Mouse (Mus musculus) spleen, embryonic (tissue): Measurements from ENCODE around the gene Akt1s1.

Experiments used
- CTCF ChIA-PET: fragments of 350-600 bp; sonication (Branson Sonifier 250); formaldehyde crosslinking; loops from one replicate; lab custom pipeline; 2022; lab: Charles Lee

Akt1s1 gene

GRCm38 (mm10) chr7:44867802-44868201 lies 19.0 kb downstream of the Akt1s1 start:
- CTCF ChIA-PET = interaction anchor here (1.6 kb wide), 1 partner anchor 29 kb away, joined by 3 read pairs; no protein-coding TSS in a partner anchor

DNA sequence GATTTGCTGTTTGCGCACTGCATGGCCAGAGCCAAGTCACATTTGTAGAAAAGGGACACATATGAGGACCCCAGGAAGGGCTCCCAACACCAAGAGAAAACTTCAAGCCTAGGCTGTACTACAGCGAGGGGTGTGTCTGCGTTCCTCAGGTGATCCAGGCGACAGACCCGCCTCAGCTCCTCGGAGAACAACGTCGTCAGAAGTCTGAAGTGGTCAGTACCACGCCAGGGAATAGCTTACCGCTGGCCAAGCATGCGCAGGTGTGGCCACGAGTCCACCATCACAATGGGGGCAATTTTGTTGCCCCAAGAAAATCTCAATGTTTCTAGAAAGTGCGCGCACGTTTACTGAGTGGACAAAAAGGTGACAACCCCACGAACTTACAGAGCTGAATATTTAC lies 19.7 kb downstream of the Akt1s1 start:
- CTCF ChIA-PET = interaction anchor here (1.6 kb wide), 1 partner anchor 30 kb away, joined by 3 read pairs; no protein-coding TSS in a partner anchor

GRCm38 (mm10) chr7:44868919-44869696 lies 20.3 kb downstream of the Akt1s1 start:
- CTCF ChIA-PET = interaction anchor here (0.8 to 1.6 kb wide), 2 partner anchors 23 to 30 kb away, joined by 3 read pairs; no protein-coding TSS in a partner anchor

DNA sequence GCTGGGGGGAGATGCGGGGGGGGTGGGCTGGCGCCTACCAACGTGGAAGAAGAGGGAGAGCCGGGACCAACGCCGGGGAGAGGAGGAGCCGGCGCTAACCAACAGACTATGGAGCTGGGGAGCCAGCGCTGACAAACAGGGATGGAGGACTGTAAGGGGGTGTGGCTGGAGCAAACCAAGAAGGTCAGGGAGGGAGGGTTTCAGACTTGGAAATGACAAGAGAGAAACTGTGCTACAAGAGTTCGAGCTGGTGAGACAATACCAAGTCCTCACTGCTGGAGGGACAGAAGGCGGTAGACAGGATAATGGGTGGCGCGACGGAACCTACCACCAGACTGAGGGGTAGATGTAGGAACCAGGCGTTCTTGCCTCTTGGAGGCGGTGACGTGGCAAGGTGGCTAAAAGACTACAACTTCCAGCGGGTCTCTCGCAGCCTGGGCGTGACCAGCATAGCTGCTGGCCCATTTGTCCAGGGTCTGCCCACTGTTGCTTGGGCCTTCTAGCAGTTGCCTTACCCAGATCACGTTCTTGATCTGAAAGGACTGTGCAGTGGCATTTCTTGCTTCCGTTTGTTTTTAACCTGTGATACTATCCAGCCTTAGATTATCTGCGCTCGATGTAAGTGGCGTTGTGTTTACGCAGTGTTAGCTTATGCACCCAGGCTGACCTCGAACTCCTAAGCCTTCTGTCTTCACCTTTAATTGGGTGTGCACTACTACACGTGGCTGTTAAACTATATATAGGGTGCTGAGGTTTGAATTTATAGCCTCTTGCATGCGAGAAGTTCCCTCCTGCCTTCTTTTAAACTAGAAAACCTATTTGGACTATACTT lies 21.1 kb downstream of the Akt1s1 start, which contains the start of gene Ptov1:
Gene Ptov1, minus strand, starts transcription at position 92 of the 832 bp plus-strand sequence.
- CTCF ChIA-PET = interaction anchor here (0.6 to 0.8 kb wide), 2 partner anchors 22 to 96 kb away, joined by 3 to 7 read pairs; no protein-coding TSS in a partner anchor

DNA sequence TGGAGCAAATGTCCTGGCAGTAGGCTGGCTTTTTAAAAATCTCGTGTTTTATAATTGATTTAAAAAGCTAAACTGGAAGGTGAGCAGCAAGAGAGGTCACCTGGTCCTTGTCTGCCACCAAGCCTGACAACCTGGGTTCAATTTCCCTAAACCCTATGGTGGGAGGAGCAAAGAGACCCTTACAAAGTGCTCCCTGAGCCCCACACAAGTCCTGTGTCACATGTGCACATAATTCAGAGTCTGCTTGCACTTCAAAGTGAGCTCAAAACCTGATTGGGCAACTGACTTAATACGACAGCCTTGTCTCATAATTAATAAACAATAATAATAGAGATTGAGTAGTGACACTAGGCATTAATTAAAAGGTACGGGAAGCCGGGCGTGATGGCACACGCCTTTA lies 21.8 kb downstream of the Akt1s1 start:
- CTCF ChIA-PET = interaction anchor here (0.6 kb wide), 1 partner anchor 96 kb away, joined by 7 read pairs; no protein-coding TSS in a partner anchor

- CTCF ChIA-PET = interaction anchor here (0.9 kb wide), 1 partner anchor 11 kb away, joined by 3 read pairs; no protein-coding TSS in a partner anchor
Observed at GRCm38 (mm10) chr7:44871181-44871580, 22.4 kb downstream of the Akt1s1 start.

GRCm38 (mm10) chr7:44871774-44872173 lies 23.0 kb downstream of the Akt1s1 start:
- CTCF ChIA-PET = interaction anchor here (0.9 kb wide), 1 partner anchor 12 kb away, joined by 3 read pairs; no protein-coding TSS in a partner anchor

GRCm38 (mm10) chr7:44877833-44878232 lies 29.0 kb downstream of the Akt1s1 start:
- CTCF ChIA-PET = no interaction called here

DNA sequence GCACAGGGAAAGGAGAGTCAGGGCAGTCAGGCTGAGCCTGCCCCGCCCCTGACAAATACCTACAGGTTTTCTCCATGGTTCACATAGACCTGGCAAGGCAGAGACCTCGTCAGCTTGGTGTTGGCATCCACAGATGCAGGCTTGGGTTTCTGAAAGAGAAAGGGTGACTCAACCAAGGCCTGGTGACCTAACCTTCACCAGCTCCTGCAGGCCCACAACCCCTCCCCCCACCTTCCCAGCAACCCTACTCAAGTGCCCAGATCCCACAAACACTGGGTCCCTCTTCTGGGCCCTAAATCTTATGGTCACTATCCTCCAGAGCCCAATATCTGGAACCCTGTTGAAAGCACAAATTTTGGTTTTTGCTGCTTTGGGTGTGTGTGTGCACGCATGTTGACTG lies 34.2 kb downstream of the Akt1s1 start:
- CTCF ChIA-PET = no interaction called here

GRCm38 (mm10) chr7:44884637-44885036 lies 35.8 kb downstream of the Akt1s1 start:
- CTCF ChIA-PET = interaction anchor here (0.6 kb wide), 1 partner anchor 101 kb away, joined by 3 read pairs; no protein-coding TSS in a partner anchor

GRCm38 (mm10) chr7:44886964-44887363 lies 38.2 kb downstream of the Akt1s1 start:
- CTCF ChIA-PET = no interaction called here

GRCm38 (mm10) chr7:44888256-44889105 lies 39.7 kb downstream of the Akt1s1 start:
- CTCF ChIA-PET = no interaction called here

DNA sequence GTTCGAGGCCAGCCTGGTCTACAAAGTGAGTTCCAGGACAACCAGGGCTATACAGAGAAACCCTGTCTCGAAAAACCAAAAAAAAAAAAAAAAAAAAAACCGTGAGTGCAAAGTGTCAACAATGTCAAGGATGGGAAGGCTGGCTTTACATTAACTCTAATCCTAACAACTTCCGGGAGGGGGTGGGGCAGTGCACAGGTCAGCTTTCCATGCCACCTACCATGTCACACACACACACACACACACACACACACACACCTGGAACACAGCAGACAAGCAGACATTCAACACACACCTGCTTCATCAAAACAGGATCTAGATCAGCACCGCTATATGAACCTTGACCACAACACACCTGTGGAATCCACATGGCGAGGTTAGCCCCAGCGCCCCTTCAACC lies 41.4 kb downstream of the Akt1s1 start:
- CTCF ChIA-PET = no interaction called here

GRCm38 (mm10) chr7:44890737-44891136 lies 41.9 kb downstream of the Akt1s1 start:
- CTCF ChIA-PET = no interaction called here

- CTCF ChIA-PET = interaction anchor here (0.6 to 1.4 kb wide), 3 partner anchors 22 to 670 kb away, joined by 3 read pairs; partner anchors contain the start of gene Ptov1
Observed at GRCm38 (mm10) chr7:44891611-44892010, 42.8 kb downstream of the Akt1s1 start.

DNA sequence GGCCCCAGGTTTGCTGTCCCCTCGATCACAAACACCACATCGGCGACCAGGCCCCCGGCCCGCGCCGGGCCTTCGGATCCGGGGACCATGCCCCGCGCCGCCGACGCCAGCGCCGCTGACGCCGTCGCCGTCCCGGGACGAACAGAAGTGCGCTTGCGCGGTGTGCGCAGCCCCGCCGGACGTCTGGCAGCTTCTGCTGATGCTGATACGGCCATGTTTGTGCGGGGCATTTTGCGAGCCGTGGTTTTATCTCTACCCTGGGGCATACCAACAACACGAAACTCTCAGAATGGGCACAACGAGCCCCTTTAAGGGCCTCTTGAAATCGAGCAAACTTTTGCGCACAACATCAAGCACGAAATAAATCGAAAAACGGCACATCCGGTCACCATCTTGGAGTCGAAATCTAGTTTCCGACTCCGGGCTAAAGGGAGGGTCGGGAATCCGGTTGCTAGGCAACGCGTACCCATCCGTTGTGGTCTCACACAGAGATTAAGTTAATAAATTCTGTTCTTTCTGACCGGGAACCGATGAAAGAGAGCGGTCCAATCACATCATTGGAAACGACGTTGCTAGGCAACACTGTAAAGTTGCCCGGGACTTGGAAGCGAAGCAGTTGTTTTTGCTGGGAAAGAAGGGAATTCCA lies 43.6 kb downstream of the Akt1s1 start, which contains the start of gene Med25:
Gene Med25, minus strand, starts transcription at position 437 of the 646 bp plus-strand sequence.
- CTCF ChIA-PET = interaction anchor here (0.6 to 1.4 kb wide), 3 partner anchors 23 to 669 kb away, joined by 3 read pairs; partner anchors contain the start of gene Ptov1

- CTCF ChIA-PET = no interaction called here
Observed at GRCm38 (mm10) chr7:44893197-44893596, 44.4 kb downstream of the Akt1s1 start.

DNA sequence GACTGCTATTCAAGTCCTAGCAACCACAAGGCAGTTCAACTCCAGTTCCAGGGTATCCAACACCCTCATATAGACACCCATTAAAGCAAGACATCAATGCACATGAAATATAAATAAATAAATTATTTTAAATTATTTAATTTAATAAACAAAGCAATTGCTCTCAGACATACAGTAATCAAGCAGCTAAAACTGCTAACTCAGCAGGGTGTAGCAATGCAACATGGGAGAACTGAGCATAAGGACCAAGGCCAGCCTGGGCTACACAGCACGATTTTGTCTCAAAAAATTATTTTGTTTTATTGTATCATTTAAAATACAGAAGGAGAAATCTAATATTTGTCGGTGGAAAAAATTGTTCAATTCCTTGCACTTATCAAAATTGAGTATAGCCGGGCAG lies 45.4 kb downstream of the Akt1s1 start:
- CTCF ChIA-PET = no interaction called here

GRCm38 (mm10) chr7:44895206-44895592 lies 46.4 kb downstream of the Akt1s1 start:
- CTCF ChIA-PET = interaction anchor here (0.9 kb wide), 1 partner anchor 36 kb away, joined by 9 read pairs; no protein-coding TSS in a partner anchor
